Mouse (Mus musculus): ENCODE measurements at regions not wholly inside any gene's neighbourhood (a gene's known extent, or its start where the extent isn't known, plus 50 kb on each side); places are given as distances from the start of the nearest gene placed in this dataset.

GRCm38 (mm10) chr8:8285876-8286275 lies 375.2 kb downstream of the Efnb2 start:
- no peak for DNase-seq (ENCODE audit: low spot score in 2 of 2)

GRCm38 (mm10) chr8:8274987-8275386 lies 386.1 kb downstream of the Efnb2 start:
- no peak for DNase-seq (ENCODE audit: low spot score in 2 of 2)

- no peak for DNase-seq (ENCODE audit: low spot score in 2 of 2)
These were observed 386.8 kb downstream of the Efnb2 start for GRCm38 (mm10) chr8:8274211-8274641.

GRCm38 (mm10) chr8:8258855-8259254 lies 402.2 kb downstream of the Efnb2 start:
- DNase-seq (ENCODE audit: low spot score in 2 of 2), result no peak

- DNase-seq (ENCODE audit: low spot score in 2 of 2), result peak; percentile 2 to 10
These were observed 402.8 kb downstream of the Efnb2 start for GRCm38 (mm10) chr8:8258231-8258638.

- DNase-seq (ENCODE audit: low spot score in 2 of 2), result peak in 1 of 2 experiments; percentile 25
These were observed 404.7 kb downstream of the Efnb2 start for GRCm38 (mm10) chr8:8256327-8256726.

GRCm38 (mm10) chr8:8254446-8254845 lies 406.6 kb downstream of the Efnb2 start:
- DNase-seq (ENCODE audit: low spot score in 2 of 2), result no peak

- DNase-seq (ENCODE audit: low spot score in 2 of 2), result no peak
These were observed 416.4 kb downstream of the Efnb2 start for GRCm38 (mm10) chr8:8244599-8244998.

- DNase-seq (ENCODE audit: low spot score in 2 of 2), result no peak
These were observed 419.1 kb downstream of the Efnb2 start for GRCm38 (mm10) chr8:8241755-8242501.

- no peak for DNase-seq (ENCODE audit: low spot score in 2 of 2)
These were observed 419.9 kb downstream of the Efnb2 start for GRCm38 (mm10) chr8:8241051-8241688.

- DNase-seq (ENCODE audit: low spot score in 2 of 2), result no peak
These were observed 421.6 kb downstream of the Efnb2 start for GRCm38 (mm10) chr8:8239489-8239888.

GRCm38 (mm10) chr8:8238051-8238450 lies 423.0 kb downstream of the Efnb2 start:
- no peak for DNase-seq (ENCODE audit: low spot score in 2 of 2)

GRCm38 (mm10) chr8:8233616-8234015 lies 427.4 kb downstream of the Efnb2 start:
- DNase-seq (ENCODE audit: low spot score in 2 of 2), result no peak

GRCm38 (mm10) chr8:8233156-8233555 lies 427.9 kb downstream of the Efnb2 start:
- no peak for DNase-seq (ENCODE audit: low spot score in 2 of 2)

GRCm38 (mm10) chr8:8231996-8232632 lies 428.9 kb downstream of the Efnb2 start:
- DNase-seq (ENCODE audit: low spot score in 2 of 2), result no peak

GRCm38 (mm10) chr8:8231308-8231985 lies 429.6 kb downstream of the Efnb2 start:
- no peak for DNase-seq (ENCODE audit: low spot score in 2 of 2)

GRCm38 (mm10) chr8:8225994-8226393 lies 435.0 kb downstream of the Efnb2 start:
- DNase-seq (ENCODE audit: low spot score in 2 of 2), result no peak

GRCm38 (mm10) chr8:8225175-8225830 lies 435.7 kb downstream of the Efnb2 start:
- no peak for DNase-seq (ENCODE audit: low spot score in 2 of 2)

GRCm38 (mm10) chr8:8220395-8221031 lies 440.5 kb downstream of the Efnb2 start:
- no peak for DNase-seq (ENCODE audit: low spot score in 2 of 2)

- no peak for DNase-seq (ENCODE audit: low spot score in 2 of 2)
These were observed 441.2 kb downstream of the Efnb2 start for GRCm38 (mm10) chr8:8219701-8220394.

GRCm38 (mm10) chr8:8193036-8193435 lies 468.0 kb downstream of the Efnb2 start:
- no peak for DNase-seq (ENCODE audit: low spot score in 2 of 2)
